Mouse (Mus musculus) testis, adult 2 months (tissue): ENCODE results near the gene Lrrc66. TPM values are rescaled to one million over a fixed set of nuclear protein-coding genes. Genes with fewer than 3 reads are reported as not detected.

ENCODE experiments used
- H3K27ac ChIP-seq: fragments of 200-500 bp; 2 replicates; pipeline ENCODE4 v1.5.1; 2012; ENCODE audit warnings: low read depth, low read length; ENCODE audit not compliant: control insufficient read depth, insufficient read depth
- H3K27me3 ChIP-seq: fragments of 200-500 bp; 2 replicates; pipeline ENCODE4 v1.6.1; 2012; ENCODE audit warnings: mild to moderate bottlenecking, low read length, moderate library complexity; ENCODE audit not compliant: control insufficient read depth, insufficient read depth
- H3K36me3 ChIP-seq: fragments of 200-500 bp; 2 replicates; pipeline ENCODE4 v1.6.1; 2012; ENCODE audit warnings: mild to moderate bottlenecking, low read length; ENCODE audit not compliant: control insufficient read depth, insufficient read depth
- H3K4me1 ChIP-seq: fragments of 200-500 bp; 2 replicates; pipeline ENCODE4 v1.6.1; 2012; ENCODE audit warnings: low read length; ENCODE audit not compliant: control insufficient read depth, insufficient read depth
- H3K4me3 ChIP-seq: fragments of 200-500 bp; 2 replicates; pipeline ENCODE4 v1.5.1; 2012; ENCODE audit warnings: low read depth, mild to moderate bottlenecking, low read length, moderate library complexity, mixed read lengths; ENCODE audit not compliant: control insufficient read depth
- CTCF ChIP-seq: fragments of 200-500 bp; IDR thresholded peaks from 2 replicates; pipeline ENCODE4 v1.5.1; 2012; ENCODE audit warnings: low read depth, mild to moderate bottlenecking, inconsistent platforms, low read length, moderate library complexity; ENCODE audit not compliant: control insufficient read depth, insufficient read depth, insufficient replicate concordance
- POLR2A ChIP-seq: fragments of 200-500 bp; IDR thresholded peaks from 2 replicates; pipeline ENCODE4 v1.6.1; 2012; ENCODE audit warnings: low read depth, mild to moderate bottlenecking, inconsistent platforms, low read length, moderate library complexity; ENCODE audit not compliant: control insufficient read depth
- polyA plus RNA-seq: library from polyadenylated mRNA; depleted of rRNA; stranded (reverse); fragments of >200 nt; gene quantifications from 2 replicates; pipeline ENCODE4 v1.2.3, GENCODE M21; 2012; rRNA removed

Gene Lrrc66
- polyA plus RNA-seq, 1 experiment = 1.7 TPM

DNA sequence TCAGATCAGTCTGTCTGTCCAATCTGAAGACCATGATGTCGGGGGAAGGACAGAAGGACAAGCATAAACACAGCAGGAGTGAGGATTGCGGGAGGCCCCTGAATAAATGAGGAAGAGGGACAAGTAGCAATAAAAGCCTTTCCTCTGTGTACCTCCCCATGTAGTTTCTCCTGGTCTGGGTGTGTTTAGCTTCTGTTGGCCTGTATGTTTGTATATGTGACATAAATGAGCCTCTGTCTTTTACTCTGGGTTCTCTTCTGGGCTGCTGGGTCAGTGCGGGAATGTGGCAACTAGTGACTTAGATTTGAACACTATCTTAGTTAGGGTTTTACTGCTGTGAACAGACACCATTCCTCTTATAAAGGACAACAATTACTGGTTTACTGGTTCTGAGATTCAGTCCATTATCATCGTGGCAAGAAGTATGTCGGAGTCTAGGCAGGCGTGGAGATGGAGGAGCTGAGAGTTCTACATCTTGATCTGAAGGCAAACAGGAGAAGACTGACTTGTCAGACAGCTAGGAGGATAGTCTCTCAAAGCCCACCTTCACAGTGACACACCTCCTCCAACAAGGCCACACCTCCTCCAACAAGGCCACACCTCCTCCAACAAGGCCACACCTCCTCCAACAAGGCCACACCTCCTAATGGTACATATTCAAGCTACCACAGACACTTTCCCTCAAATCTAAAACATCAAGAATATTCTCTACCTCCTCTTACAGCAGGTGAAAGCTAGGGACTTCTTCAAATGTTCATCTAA lies 60.8 kb downstream of the Lrrc66 start:
- TF ChIP-seq POLR2A (no peak), CTCF (no peak)
- H3K4me1 ChIP-seq = no peaks in the 10 kb centered on the region
- no peak overlapping the region for H3K4me3 ChIP-seq
- no peak overlapping the region for H3K27ac ChIP-seq
- H3K36me3 ChIP-seq = no peaks in the 10 kb centered on the region
- no peaks in the 10 kb centered on the region for H3K27me3 ChIP-seq

DNA sequence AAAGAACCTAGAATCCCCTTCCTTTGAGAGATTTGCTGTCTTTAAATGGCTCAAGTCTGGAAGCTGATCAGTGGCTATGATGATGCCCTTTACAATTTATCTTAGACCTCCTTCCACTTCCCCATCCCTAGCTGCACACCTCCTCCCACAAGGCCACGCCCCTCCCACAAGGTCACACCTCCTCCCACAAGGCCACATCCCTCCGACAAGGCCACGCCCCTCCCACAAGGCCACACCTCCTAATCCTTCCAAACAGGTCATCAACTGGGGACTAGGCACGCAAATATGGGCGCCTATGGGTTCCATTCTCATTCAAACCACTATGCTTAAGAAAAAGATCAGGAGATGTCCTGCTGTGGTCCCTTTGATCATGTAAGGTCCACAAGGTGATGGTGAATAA lies 63.1 kb downstream of the Lrrc66 start:
- H3K27me3 ChIP-seq = no peaks in the 10 kb centered on the region
- TF ChIP-seq CTCF (no peak), POLR2A (no peak)
- H3K27ac ChIP-seq = no peak overlapping the region
- H3K36me3 ChIP-seq = no peaks in the 10 kb centered on the region
- H3K4me3 ChIP-seq = no peak overlapping the region
- no peaks in the 10 kb centered on the region for H3K4me1 ChIP-seq

DNA sequence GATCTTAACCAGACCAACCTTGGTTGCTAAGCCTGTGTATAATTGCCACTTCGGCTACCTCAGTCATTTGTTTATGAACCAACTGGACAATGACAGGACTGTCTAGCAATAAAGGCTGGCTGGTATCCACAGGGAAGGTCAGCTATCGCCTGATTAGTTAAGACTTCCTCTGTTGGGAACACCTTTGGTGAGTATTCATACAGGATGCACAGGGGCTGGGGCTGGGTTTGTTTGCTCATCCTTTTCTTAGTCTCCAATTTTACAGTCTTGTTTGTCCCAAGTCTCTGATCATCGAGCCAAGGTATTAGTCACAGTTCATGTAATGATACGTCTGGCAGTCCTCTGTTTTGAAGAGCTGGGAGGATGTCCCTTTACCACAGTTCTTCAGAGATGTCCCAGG lies 65.4 kb downstream of the Lrrc66 start:
- TF ChIP-seq CTCF = no peak
- TF ChIP-seq POLR2A = no peak
- H3K27me3 ChIP-seq = no peaks in the 10 kb centered on the region
- no peaks in the 10 kb centered on the region for H3K4me1 ChIP-seq
- no peaks in the 10 kb centered on the region for H3K36me3 ChIP-seq
- H3K27ac ChIP-seq = no peak overlapping the region
- no peak overlapping the region for H3K4me3 ChIP-seq

DNA sequence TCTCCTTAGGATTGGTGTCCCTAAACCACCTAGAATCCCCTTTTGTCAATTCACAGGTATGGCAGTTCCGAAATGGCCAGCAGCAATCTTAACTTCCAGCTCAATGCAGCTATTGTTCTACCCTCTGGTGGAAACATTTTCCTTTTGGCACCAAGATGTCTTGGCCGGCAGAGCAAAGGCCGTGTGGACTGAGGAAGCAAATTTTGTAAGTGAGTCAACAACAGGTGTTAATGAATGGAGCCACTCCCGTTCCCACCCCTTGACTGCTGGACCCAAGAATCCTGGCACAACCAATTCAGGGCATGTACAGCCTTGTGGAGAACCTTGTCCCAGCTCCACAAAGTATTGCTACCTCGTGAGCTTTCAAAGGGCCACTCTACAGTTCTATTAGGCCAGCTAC lies 66.2 kb downstream of the Lrrc66 start:
- Histone ChIP-seq H3K27me3 (no peaks in the 10 kb centered on the region), H3K27ac (no peak overlapping the region), H3K36me3 (no peaks in the 10 kb centered on the region), H3K4me3 (no peak overlapping the region), H3K4me1 (no peaks in the 10 kb centered on the region)
- TF ChIP-seq POLR2A (no peak), CTCF (no peak)

DNA sequence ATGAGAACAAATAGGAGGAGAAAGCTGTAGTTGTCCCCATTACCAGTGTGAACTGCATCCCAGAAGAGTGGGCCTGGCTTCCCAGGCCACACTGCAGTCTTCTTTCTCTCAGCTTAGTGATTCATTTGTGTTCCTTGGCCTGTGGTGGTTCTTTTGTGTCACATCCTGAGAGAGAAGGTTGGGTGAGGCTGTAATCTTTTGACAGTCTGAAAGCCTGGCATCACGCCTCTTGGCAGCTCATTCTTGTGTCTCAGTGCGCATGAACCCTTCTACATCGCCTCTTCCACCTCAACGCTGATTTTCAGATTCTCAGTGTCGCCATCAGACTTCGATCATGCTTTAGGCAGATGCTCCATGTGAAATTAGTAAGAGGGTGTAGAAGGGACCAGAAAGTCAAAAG lies 68.3 kb downstream of the Lrrc66 start:
- no peaks in the 10 kb centered on the region for H3K27me3 ChIP-seq
- H3K27ac ChIP-seq = no peak overlapping the region
- no peaks in the 10 kb centered on the region for H3K36me3 ChIP-seq
- H3K4me1 ChIP-seq = no peaks in the 10 kb centered on the region
- H3K4me3 ChIP-seq = no peak overlapping the region
- no peak for TF ChIP-seq CTCF
- no peak for TF ChIP-seq POLR2A

DNA sequence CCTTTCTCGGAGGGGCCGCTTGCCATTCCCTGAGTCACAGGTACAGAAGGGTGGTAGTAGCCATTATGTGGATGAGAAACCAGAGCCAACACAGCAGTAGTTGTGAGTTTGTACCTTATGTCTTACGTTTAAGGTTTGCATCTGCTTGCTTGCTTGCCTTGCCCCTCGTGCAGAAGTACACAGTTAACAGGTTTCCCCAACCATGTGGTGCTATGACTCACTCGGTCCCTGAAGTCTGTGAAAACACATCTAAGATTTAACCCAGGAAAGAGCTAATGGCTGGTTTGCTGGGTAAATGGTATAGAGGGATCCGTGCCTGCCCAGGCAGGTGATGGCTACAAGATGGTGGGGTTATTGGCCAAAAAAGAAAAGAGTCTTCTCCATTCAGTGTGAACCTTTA lies 73.6 kb downstream of the Lrrc66 start:
- Histone ChIP-seq H3K27me3 (no peaks in the 10 kb centered on the region), H3K4me3 (no peak overlapping the region), H3K4me1 (no peaks in the 10 kb centered on the region), H3K27ac (no peak overlapping the region), H3K36me3 (no peaks in the 10 kb centered on the region)
- no peak for TF ChIP-seq CTCF
- no peak for TF ChIP-seq POLR2A

DNA sequence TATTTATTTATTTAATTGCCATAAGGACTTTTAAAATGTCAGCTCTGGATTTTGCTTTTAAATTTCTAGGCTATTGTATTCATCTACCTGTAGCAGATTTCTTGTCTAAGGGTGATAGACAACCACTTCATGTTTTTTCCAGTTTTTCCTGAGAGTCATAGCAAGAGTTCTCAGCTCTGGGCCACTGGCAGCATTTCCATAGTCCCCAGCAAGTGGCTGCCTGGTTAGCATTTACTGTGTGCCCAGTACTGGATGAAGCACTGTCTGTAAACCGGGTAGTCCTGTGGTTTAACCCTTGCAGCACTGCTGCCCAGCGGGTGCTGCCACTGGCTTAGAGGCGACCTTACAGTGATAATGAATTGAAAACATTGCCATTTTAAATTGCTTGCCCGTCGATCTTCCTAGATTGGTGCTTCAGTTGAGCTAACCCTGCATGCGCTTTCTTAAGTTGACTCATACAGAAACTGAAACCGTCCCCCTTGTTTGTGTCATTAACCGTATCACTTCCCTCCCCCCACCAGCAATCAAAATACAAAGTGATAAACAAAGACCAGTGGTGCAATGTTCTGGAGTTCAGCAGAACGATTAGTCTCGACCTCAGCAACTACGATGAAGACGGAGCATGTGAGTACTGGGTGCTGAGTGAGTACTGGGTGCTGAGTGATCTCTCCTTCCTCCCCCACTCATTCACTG lies 75.4 kb downstream of the Lrrc66 start:
- no peak overlapping the region for H3K27ac ChIP-seq
- no peaks in the 10 kb centered on the region for H3K4me1 ChIP-seq
- H3K27me3 ChIP-seq = no peaks in the 10 kb centered on the region
- no peaks in the 10 kb centered on the region for H3K36me3 ChIP-seq
- TF ChIP-seq POLR2A = no peak
- H3K4me3 ChIP-seq = no peak overlapping the region

Other genes with a start within 250 kb of the Lrrc66 start
- 0.07 and 7.9 TPM in 2 replicates for gene Cwh43, start 226.5 kb downstream of the Lrrc66 start, polyA plus RNA-seq
- gene Dcun1d4, start 151.5 kb downstream of the Lrrc66 start, polyA plus RNA-seq = 37.5 and 44.8 TPM in 2 replicates
- gene Sgcb, start 15.3 kb upstream of the Lrrc66 start, polyA plus RNA-seq = 20.1 and 21.7 TPM in 2 replicates
- gene Spata18, start 18.9 kb upstream of the Lrrc66 start, polyA plus RNA-seq = 538 and 551 TPM in 2 replicates